ENCODE assay signal across 8 mouse cellular contexts in genomic region chr16:34082494-34083469, GRCm38 (mm10).
DNase-seq lines count a peak whose midpoint lies in the region; ATAC-seq lines count a peak whose summit lies in the region.

No protein-coding gene starts in this region.

- no peak for DNase-seq in kidney, postnatal 10 days
- DNase-seq in ES-CJ7 (ENCODE audit: low read depth, low spot score), result peak; percentile 70
- no peak for DNase-seq in Muller cell, postnatal 12 days (ENCODE audit: inconsistent ontology term)
- DNase-seq in right cerebral cortex, postnatal 4 days, result no peak
- no peak for DNase-seq in cerebellum, adult 9-11 months

- no peak overlapping the region for H3K4me3 ChIP-seq in kidney, embryonic 14.5 days (ENCODE audit: low read length)
- no peak overlapping the region for H3K4me3 ChIP-seq in embryonic facial prominence, embryonic 12.5 days
- H3K4me3 ChIP-seq in liver, embryonic 12.5 days, result no peak overlapping the region

- no peaks in the 10 kb centered on the region for H3K36me3 ChIP-seq in kidney, embryonic 14.5 days (ENCODE audit: control insufficient read depth, insufficient read depth, low read length)
- no peaks in the 10 kb centered on the region for H3K36me3 ChIP-seq in embryonic facial prominence, embryonic 12.5 days
- H3K36me3 ChIP-seq in liver, embryonic 12.5 days, result no peaks in the 10 kb centered on the region

- H3K27me3 ChIP-seq in kidney, embryonic 14.5 days (ENCODE audit: control insufficient read depth, insufficient read depth, low read length), result no peaks in the 10 kb centered on the region
- no peaks in the 10 kb centered on the region for H3K27me3 ChIP-seq in embryonic facial prominence, embryonic 12.5 days
- peaks cover 3% of the 10 kb centered on the region; the same call in 1 of the 2 replicates for H3K27me3 ChIP-seq in liver, embryonic 12.5 days (replicated peaks)

- 87% methylated on average over 5 of the region's 5 CpGs for WGBS in kidney, embryonic 14.5 days
- WGBS in embryonic facial prominence, embryonic 12.5 days, result 81% methylated on average over 5 of the region's 5 CpGs
- WGBS in liver, embryonic 12.5 days (ENCODE audit: insufficient replicate concordance), result 60% methylated on average over 5 of the region's 5 CpGs

- H3K9me3 ChIP-seq in kidney, embryonic 14.5 days (ENCODE audit: control insufficient read depth, low read length), result no peaks in the 10 kb centered on the region
- no peaks in the 10 kb centered on the region for H3K9me3 ChIP-seq in embryonic facial prominence, embryonic 12.5 days
- H3K9me3 ChIP-seq in liver, embryonic 12.5 days (replicated peaks), result no peaks in the 10 kb centered on the region

- 0 out of 2 replicates have a peak, but pooled peaks have one; percentile 42 for ATAC-seq in kidney, embryonic 14.5 days (ENCODE audit: low FRiP score, low TSS enrichment)
- no peak for ATAC-seq in embryonic facial prominence, embryonic 12.5 days (ENCODE audit: insufficient number of reproducible peaks, insufficient read depth, low FRiP score, low TSS enrichment)
- ATAC-seq in liver, embryonic 12.5 days, result no peak

- H3K4me2 ChIP-seq in kidney, embryonic 14.5 days (replicated peaks; ENCODE audit: low read depth, low read length), result no peak overlapping the region
- no peak overlapping the region for H3K4me2 ChIP-seq in embryonic facial prominence, embryonic 12.5 days (replicated peaks)
- no peak overlapping the region for H3K4me2 ChIP-seq in liver, embryonic 12.5 days

- H3K4me1 ChIP-seq in kidney, embryonic 14.5 days (ENCODE audit: control insufficient read depth, insufficient read depth, low read length), result peaks cover 16% of the 10 kb centered on the region
- peaks cover 42% of the 10 kb centered on the region for H3K4me1 ChIP-seq in embryonic facial prominence, embryonic 12.5 days
- H3K4me1 ChIP-seq in liver, embryonic 12.5 days, result peaks cover 61% of the 10 kb centered on the region

- peak overlapping the region; percentile 47; the same call in 1 of the 2 replicates for H3K27ac ChIP-seq in kidney, embryonic 14.5 days (ENCODE audit: low read depth, low read length)
- H3K27ac ChIP-seq in embryonic facial prominence, embryonic 12.5 days, result peak overlapping the region; percentile 65; the same call in 1 of the 2 replicates
- 0 out of 2 replicates have a peak overlapping the region, but pooled peaks have one; percentile 52 for H3K27ac ChIP-seq in liver, embryonic 12.5 days

- H3K9ac ChIP-seq in kidney, embryonic 14.5 days (ENCODE audit: low read depth, low read length), result no peak overlapping the region
- H3K9ac ChIP-seq in embryonic facial prominence, embryonic 12.5 days, result no peak overlapping the region
- H3K9ac ChIP-seq in liver, embryonic 12.5 days, result no peak overlapping the region
